Mouse (Mus musculus) bone marrow, adult 2 months (tissue): ENCODE data around the gene Kcng1.

Source experiments
- CTCF ChIP-seq: fragments of 200-500 bp; IDR thresholded peaks from 2 replicates; pipeline ENCODE4 v1.5.1; 2011; ENCODE audit warnings: low read length, control low read depth; ENCODE audit not compliant: control insufficient read depth, insufficient read depth
- POLR2A ChIP-seq: fragments of 200-500 bp; IDR thresholded peaks from 2 replicates; pipeline ENCODE4 v1.6.1; 2011; ENCODE audit warnings: low read depth, mild to moderate bottlenecking, control low read depth, low read length, borderline replicate concordance; ENCODE audit not compliant: control insufficient read depth

- no peak for TF ChIP-seq POLR2A
- no peak for TF ChIP-seq CTCF
These were observed 49.0 kb upstream of the Kcng1 start for GRCm38 (mm10) chr2:168330421-168331070.
